Mouse (Mus musculus) liver (tissue): ENCODE results near the gene AU021092.
"Not testable (repeated sequence)": the region's sequence is repeated elsewhere in the genome, so short reads cannot be mapped to it uniquely, and the experiment has no call there.

Experiments used
- DNase-seq: peaks from one replicate; pipeline ENCODE4 v3.0.0-alpha.2; 2020; ENCODE audit warnings: mixed read lengths

Gene AU021092

DNA sequence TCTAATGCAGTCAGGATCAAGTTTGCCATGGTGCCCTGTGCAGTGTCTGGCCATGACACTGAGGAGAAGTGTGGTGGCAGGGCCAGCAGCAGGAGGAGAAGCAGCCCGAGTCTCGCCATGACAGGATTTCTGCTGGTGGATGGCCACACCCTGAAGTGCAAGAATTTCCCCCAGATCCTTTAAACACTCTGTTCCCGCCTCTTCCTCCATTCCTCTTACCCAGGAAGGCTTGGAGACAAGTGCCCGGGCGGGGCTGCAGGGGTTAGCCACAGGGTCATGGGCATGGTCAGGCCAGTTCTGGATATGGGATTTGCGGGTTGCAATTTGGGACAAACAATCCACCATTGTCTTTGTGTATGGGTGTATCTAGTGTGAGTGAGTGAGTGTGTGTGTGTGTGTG lies at the start of gene AU021092:
Gene AU021092, minus strand, starts transcription at position 160 of the 400 bp plus-strand sequence.
- no peak for DNase-seq

DNA sequence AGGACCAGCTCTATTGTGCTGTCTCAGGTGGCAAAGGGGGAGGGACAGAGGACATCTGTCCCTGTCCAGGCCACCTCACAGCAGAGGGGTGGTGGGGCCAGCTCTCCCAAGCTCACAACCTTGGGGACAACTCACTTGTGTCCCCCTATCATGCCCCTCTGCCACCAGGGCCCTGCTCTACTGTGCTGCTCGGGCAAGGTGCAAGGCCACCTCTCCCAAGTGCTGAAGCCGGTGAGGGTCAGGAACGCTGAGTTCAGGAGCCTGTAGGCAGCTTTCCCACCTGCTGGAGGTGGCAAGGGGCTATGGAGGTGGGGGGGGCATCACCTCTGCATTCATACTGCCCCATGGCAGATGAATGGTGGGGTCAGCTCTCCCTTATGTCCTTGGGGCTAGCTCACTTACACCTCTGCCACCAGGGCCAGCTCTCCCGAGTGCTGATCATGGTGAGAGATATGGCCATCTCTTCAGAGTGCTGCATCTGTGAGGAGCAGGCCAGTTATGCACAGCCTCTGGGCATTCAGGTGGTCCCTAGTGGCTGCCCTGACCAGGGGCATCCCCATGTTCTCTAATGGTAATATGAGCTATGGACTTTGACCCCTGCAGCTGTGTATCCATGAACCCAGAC lies 49.4 kb upstream of the AU021092 start:
- no peak for DNase-seq

- no peak for DNase-seq
Observed at GRCm38 (mm10) chr16:5263926-5264325, 41.8 kb upstream of the AU021092 start.

DNA sequence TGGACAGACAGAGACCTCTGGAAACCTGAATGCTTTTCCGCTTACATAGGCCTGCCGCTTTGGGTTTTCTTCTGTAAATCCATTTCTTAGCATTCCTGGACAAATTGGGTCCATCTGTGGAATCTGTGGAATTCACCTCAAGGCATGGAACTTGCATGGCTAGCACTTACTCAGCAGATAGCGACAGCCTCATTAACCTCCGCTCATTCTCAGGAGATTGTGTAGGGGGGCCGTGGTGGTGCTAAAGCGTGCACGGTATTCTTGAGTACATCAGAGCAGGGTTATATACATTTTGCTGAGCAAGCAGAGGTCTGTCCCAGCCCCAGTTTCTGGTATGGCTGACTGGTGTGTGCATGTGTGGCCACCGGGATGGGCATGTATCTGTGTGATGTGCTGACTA lies 41.1 kb upstream of the AU021092 start:
- no peak for DNase-seq

- DNase-seq: peak; percentile 98
Observed at GRCm38 (mm10) chr16:5255779-5256496, 33.8 kb upstream of the AU021092 start, which contains the start of gene Eef2kmt. Eef2kmt (minus strand) TSS chr16:5255983.

DNA sequence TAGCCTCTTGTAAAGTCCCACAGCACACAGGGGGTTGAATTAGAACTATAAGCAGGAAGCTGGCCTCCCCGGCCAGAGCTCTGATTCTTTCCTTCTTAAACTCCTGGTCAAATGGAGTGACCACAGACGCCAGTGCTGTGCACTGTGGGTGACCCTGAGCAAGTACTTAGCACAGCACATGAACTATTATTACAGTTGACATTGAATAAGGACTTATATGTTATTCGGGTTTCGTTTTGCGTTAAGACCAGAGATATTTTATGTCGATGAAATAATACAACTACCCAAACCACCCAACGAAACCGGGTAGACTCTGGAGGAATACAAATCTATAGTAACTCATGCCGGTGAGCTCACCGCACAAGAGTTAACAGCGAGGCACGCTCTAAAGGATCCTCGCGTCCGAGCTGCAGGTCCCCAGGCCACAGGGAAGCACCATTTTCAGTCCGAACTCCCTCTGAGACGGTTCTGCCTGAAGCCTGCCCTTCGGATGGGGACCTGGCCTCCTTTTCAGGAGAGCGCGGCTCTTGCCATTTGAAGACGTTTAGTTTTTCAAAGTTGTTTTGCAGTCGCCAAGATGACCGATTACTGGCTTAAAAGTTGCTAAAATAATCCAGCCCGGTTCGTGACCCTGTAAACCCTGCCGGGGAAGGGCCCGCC lies 33.1 kb upstream of the AU021092 start:
- peak; percentile 26 for DNase-seq

DNA sequence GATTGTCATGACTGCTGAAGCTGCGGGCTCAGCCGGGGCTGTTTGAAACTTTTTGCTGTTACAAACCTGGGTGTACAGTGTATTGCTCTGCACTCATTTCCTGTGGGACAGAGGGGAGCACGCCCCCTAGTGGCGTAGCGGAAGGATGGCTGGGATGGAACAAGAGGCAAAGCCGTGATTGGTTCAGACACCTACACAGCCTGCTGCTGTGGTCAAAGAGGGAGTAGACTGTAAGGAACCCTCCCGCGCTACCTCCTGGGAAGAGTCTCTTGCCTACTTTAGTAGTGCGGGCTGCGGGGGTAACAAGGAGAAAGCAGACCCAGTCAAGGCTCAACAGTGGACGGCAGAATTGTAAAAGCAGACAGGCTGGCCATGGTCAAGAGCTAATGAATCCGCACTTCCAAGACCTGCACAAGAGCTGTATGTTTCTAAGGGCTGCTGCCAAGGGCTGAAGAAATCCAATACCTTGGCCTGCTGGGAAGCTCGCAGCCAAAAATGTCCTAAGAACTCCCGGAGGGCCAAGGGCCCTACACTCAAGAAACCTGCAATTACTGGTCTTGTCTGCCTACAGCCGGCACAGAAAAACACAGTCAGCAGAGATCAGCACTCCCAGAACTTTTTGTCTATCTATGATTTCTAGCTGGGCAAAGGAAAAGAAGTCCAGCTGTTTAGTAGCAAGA lies 32.4 kb upstream of the AU021092 start:
- DNase-seq: peak; percentile 84

DNA sequence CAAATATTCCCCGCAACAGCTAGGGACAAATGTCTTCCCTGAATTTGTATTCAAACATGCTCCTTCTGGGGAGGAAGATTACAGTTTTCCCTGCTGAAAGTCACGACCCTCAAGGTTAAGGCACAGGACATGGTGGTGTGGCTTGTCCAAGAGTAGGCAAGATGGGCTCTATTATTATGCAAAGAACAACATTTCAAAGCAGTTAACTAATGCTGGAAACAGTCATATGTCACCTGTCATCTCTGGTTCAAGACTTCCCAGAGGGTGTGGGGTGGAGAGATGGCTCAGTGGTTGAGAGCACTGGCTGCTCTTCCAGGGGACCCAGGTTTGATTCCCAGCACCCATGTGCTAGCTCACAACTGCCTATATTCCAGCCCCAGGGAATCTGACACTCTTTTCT lies 30.2 kb upstream of the AU021092 start:
- DNase-seq: no peak

GRCm38 (mm10) chr16:5250891-5251290 lies 28.8 kb upstream of the AU021092 start:
- DNase-seq: no peak

- peak; percentile 59 for DNase-seq
Observed at GRCm38 (mm10) chr16:5244411-5244810, 22.3 kb upstream of the AU021092 start.

DNA sequence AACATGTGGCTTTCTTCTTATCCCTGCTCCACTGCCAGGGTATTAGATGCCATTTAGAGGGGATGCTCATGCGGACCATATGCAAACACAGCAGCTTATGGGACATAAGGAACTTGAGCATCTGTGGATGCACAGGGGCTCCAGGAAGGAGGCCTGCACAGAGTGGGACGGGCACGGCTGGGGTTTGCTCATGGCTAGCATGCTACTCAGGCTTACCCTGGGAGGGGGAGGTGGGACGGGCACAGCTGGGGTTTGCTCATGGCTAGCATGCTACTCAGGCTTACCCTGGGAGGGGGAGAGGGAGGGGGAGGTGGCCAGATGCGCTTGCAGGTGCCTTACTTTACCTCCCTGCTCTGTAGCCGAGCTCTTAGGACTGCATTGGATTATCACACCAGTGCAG lies 20.8 kb upstream of the AU021092 start:
- no peak for DNase-seq

DNA sequence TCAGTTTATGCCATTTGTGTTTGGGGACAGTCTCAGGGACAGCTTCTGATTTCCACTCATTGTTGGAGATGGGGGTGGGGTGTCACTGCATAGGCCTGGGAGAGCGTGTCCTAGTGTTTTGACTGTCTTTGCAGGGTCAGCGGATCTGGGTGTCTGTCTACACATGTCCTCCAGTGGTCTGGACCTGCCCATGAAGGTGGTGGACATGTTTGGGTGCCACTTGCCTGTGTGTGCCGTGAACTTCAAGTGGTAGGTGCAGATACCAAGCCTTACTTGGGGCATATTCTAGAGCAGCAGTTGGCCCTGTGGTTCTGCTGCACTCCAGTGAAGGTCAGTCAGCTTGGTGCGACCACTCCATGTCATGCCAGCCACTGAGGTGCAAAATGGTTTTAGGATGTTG lies 20.3 kb upstream of the AU021092 start:
- DNase-seq: no peak

GRCm38 (mm10) chr16:5233418-5234313 lies 11.6 kb upstream of the AU021092 start, which contains the start of gene Alg1:
Alg1 (plus strand) TSS chr16:5233621.
- DNase-seq: peak; percentile 94

DNA sequence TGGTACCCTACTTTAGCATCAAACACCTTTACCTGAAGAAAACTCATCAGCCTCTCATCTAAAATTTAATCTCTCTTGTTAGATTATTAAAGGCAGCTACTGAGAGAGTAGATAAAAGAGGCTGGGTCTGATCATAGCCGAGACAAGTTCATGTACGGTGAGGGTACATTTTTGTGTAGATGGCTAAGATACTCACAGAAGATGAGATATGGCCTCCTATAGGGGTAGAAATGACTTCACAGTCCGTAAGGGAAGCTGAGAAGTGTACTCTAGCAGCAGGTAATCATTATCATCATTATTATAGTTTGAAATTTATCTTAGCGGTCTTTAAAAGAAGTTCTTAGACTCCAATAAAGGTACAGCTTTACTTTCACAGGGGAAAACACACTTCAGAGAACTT lies 10.9 kb upstream of the AU021092 start:
- no peak for DNase-seq

- not testable (repeated sequence) for DNase-seq
Observed at GRCm38 (mm10) chr16:5228103-5228502, 6.0 kb upstream of the AU021092 start.

DNA sequence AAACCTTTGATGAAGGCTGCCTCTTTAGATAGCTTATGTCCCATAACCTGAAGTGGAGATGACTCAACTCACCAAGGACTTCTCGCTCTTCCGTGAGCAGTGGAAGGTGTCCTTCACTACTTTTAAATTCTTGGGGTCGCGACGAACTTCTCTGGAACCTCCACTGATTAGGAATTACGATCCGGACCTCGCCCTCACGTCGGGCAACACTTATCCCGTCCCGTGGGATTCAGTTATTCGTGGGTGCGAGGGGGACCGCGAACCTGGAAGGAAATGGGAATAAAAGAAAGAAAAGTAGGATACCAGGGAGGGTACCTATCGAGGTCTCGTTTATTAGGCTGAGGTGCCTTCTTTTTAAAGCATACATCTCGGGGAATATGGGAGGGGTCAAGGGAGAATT lies 5.4 kb upstream of the AU021092 start:
- DNase-seq: not testable (repeated sequence)

- not testable (repeated sequence) for DNase-seq
Observed at GRCm38 (mm10) chr16:5226534-5226933, 4.4 kb upstream of the AU021092 start.

DNA sequence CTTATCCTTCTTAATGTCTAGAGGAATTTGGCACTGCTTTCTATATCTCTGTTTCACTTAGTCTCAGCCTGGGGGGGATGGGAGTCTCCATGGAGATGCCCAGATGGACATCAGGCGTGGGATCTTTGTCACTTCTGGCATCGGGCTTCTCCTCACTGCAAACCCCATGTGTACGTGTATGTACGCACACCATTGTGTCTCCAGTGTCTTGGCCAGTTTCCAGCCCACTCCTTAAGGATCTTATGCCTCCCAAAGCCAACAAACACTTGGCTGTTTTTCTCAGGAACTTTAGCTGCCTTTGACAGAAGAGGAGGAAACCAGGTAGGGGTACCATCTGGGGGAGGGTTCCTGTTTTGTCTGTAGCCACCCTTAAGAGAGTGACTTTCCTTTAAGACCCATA lies 696 bp downstream of the AU021092 start:
- no peak for DNase-seq

GRCm38 (mm10) chr16:5217341-5218133 lies 4.6 kb downstream of the AU021092 start:
- no peak for DNase-seq

DNA sequence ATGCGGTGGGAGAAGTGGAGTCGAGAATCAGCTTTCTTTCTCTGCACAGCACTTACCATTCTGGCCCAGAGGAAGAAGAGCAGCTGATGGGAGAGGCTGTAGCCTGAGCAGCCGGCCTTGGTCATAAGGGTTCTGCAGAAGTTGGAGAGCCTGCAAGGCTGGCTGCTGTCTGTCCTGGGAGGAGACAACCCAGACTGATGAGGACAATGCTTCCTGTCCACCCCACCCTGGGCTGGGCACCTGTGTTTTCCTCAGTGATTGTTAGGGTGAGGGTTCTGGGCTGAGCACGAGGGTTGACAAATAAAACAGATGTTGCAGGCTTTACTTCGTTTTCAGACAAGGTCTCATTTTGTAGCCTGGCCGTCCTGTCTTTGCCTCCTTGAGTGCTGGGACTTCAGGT lies 5.4 kb downstream of the AU021092 start:
- DNase-seq: no peak

- no peak for DNase-seq
Observed at GRCm38 (mm10) chr16:5214126-5214525, 8.0 kb downstream of the AU021092 start.
